Mouse (Mus musculus) myocyte (in vitro differentiated cells): ENCODE data around the gene Syn3. TPM values are rescaled to one million over a fixed set of nuclear protein-coding genes. Genes with fewer than 3 reads are reported as not detected.
"Not testable (repeated sequence)": the region's sequence is repeated elsewhere in the genome, so short reads cannot be mapped to it uniquely, and the experiment has no call there.

Experiments
- H3K27me3 ChIP-seq: one replicate; pipeline ENCODE4 v1.6.1; 2011; ENCODE audit not compliant: control insufficient read depth, insufficient read depth, insufficient read length
- H3K36me3 ChIP-seq: one replicate; pipeline ENCODE4 v1.6.1; 2011; ENCODE audit not compliant: control insufficient read depth, insufficient read depth
- H3K4me2 ChIP-seq: one replicate; pipeline ENCODE4 v1.6.1; 2011; ENCODE audit warnings: low read depth, control low read depth
- H3K4me3 ChIP-seq: one replicate; pipeline ENCODE4 v1.5.1; 2011; ENCODE audit warnings: mild to moderate bottlenecking, control low read depth, moderate library complexity
- H3K79me2 ChIP-seq: one replicate; pipeline ENCODE4 v1.6.1; 2011; ENCODE audit not compliant: control insufficient read depth, insufficient read depth
- H3ac ChIP-seq: one replicate; pipeline ENCODE4 v1.6.1; 2011; ENCODE audit not compliant: control insufficient read depth, insufficient read length
- CEBPB ChIP-seq: IDR thresholded peaks from 2 replicates; pipeline ENCODE4 v1.6.1; 2011; ENCODE audit warnings: mild to moderate bottlenecking, moderate library complexity; ENCODE audit not compliant: poor library complexity, insufficient read depth, severe bottlenecking
- E2F4 ChIP-seq: IDR thresholded peaks from one replicate; pipeline ENCODE4 v1.6.1; 2011; ENCODE audit warnings: mild to moderate bottlenecking, control low read depth, moderate library complexity; ENCODE audit not compliant: insufficient read depth
- MAX ChIP-seq: IDR thresholded peaks from one replicate; pipeline ENCODE4 v1.6.1; 2011; ENCODE audit warnings: low read depth, mild to moderate bottlenecking, control low read depth
- MYOD1 ChIP-seq, 3 experiments: IDR thresholded peaks; one replicate each; pipeline ENCODE4 v1.6.1; 2011; ENCODE audit warnings: control low read depth in 2 of 3, low read depth in 2 of 3, mild to moderate bottlenecking in 2 of 3, moderate library complexity in 1 of 3; ENCODE audit not compliant: insufficient read length in 2 of 3, control insufficient read depth in 1 of 3
- MYOG ChIP-seq, 3 experiments: IDR thresholded peaks; one replicate each; pipeline ENCODE4 v1.6.1; 2011; ENCODE audit warnings: control low read depth in 2 of 3, low read depth in 2 of 3, mild to moderate bottlenecking in 2 of 3; ENCODE audit not compliant: insufficient read length in 2 of 3, control insufficient read depth in 1 of 3, insufficient read depth in 1 of 3
- POLR2A ChIP-seq: IDR thresholded peaks from one replicate; pipeline ENCODE4 v1.6.1; 2011; ENCODE audit warnings: low read depth, mild to moderate bottlenecking, control low read depth, moderate library complexity; ENCODE audit not compliant: insufficient read length
- POLR2AphosphoS2 ChIP-seq: IDR thresholded peaks from one replicate; pipeline ENCODE4 v1.6.1; 2011; ENCODE audit warnings: low read depth, control low read depth; ENCODE audit not compliant: insufficient read length
- REST ChIP-seq: IDR thresholded peaks from one replicate; pipeline ENCODE4 v1.6.1; 2011; ENCODE audit warnings: mild to moderate bottlenecking, control low read depth, moderate library complexity; ENCODE audit not compliant: insufficient read depth, insufficient read length
- SRF ChIP-seq: IDR thresholded peaks from one replicate; pipeline ENCODE4 v1.6.1; 2011; ENCODE audit warnings: low read depth; ENCODE audit not compliant: control insufficient read depth, insufficient read length
- TCF12 ChIP-seq: IDR thresholded peaks from one replicate; pipeline ENCODE4 v1.6.1; 2011; ENCODE audit warnings: mild to moderate bottlenecking, control low read depth; ENCODE audit not compliant: poor library complexity, insufficient read depth, severe bottlenecking
- TCF3 ChIP-seq: IDR thresholded peaks from one replicate; pipeline ENCODE4 v1.6.1; 2011; ENCODE audit warnings: low read depth, control low read depth; ENCODE audit not compliant: insufficient read length
- USF1 ChIP-seq: IDR thresholded peaks from one replicate; pipeline ENCODE4 v1.6.1; 2011; ENCODE audit warnings: low read depth, mild to moderate bottlenecking, control low read depth, moderate library complexity
- polyA plus RNA-seq: library from polyadenylated mRNA; unstranded; fragments of >200 nt; fragmentation: generic; extraction: Trizol; gene quantifications from one replicate; pipeline ENCODE4 v1.2.1, GENCODE M21; 2012; ENCODE audit warnings: missing spikeins

The Syn3 gene
- polyA plus RNA-seq, 1 experiment, result 0.08 TPM

DNA sequence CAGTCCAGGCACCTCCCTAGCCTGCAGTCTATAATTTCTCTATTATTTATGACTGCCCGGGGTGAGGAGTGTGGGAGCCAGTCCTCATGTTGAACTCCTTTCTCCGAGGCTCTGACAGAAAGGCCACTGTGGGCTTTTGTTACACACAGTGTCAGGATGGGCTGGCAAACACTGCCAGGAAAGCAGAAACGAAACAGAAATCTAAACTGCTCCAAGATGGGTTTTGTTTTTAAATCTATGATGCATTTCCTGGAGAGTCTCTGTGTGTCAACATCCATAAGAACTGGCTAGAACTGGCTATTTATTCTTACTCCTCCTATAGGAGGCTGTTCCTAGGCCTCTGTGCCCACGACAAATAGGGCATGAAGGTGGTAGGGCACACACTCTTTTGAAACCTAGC is 374.6 kb downstream of the Syn3 start:
- H3K27me3 ChIP-seq, result no peaks in the 10 kb centered on the region
- no peaks in the 10 kb centered on the region for H3K79me2 ChIP-seq
- H3ac ChIP-seq, result no peak overlapping the region
- H3K36me3 ChIP-seq, result no peaks in the 10 kb centered on the region
- TF ChIP-seq SRF (no peak), MYOG (IDR thresholded peaks at IDR 0.05; ENCODE audit: control insufficient read depth in 1 of 3, insufficient read depth in 1 of 3, insufficient read length in 2 of 3, low read depth in 2 of 3) (no peak), MAX (no peak), MYOD1 (IDR thresholded peaks at IDR 0.05; ENCODE audit: control insufficient read depth in 1 of 3, insufficient read length in 2 of 3, low read depth in 2 of 3) (no peak), TCF3 (no peak), REST (no peak), USF1 (no peak), POLR2A (no peak)
- no peak overlapping the region for H3K4me2 ChIP-seq
- H3K4me3 ChIP-seq, result no peak overlapping the region

DNA sequence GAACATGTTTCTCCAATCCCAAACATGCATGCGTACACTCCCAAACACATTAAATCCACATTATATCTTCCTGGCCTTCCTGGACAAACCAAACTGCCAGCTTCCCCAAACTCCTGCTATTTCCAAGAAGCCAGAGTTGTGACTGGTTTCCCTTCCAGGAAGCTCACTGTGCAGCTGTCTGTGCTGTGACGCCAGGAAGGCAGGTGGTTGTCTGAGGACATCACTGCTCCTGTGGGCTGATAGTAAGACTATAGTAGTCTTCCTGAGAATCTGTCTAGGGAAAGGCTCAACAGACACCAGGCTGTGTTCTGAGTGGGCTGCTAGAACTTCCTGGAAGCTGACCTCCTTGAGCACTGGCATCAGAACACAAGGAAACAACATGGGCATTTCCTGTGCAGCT is 375.5 kb downstream of the Syn3 start:
- TF ChIP-seq MAX (no peak), MYOG (IDR thresholded peaks at IDR 0.05; ENCODE audit: control insufficient read depth in 1 of 3, insufficient read depth in 1 of 3, insufficient read length in 2 of 3, low read depth in 2 of 3) (peak; percentile 72 to 94 (median 74)), POLR2AphosphoS2 (no peak), E2F4 (no peak), SRF (no peak), MYOD1 (IDR thresholded peaks at IDR 0.05; ENCODE audit: control insufficient read depth in 1 of 3, insufficient read length in 2 of 3, low read depth in 2 of 3) (peak; percentile 84 to 99 (median 97)), POLR2A (no peak), TCF12 (peak; percentile 68), CEBPB (no peak), TCF3 (peak; percentile 88), USF1 (no peak), REST (no peak)
- H3ac ChIP-seq, result no peak overlapping the region
- no peaks in the 10 kb centered on the region for H3K79me2 ChIP-seq
- H3K36me3 ChIP-seq, result no peaks in the 10 kb centered on the region
- H3K4me3 ChIP-seq, result no peak overlapping the region
- H3K4me2 ChIP-seq, result peak overlapping the region; percentile 24
- H3K27me3 ChIP-seq, result no peaks in the 10 kb centered on the region

GRCm38 (mm10) chr10:86122456-86122855 is 376.2 kb downstream of the Syn3 start:
- not testable (repeated sequence) for H3K36me3 ChIP-seq, H3K79me2 ChIP-seq, H3K4me3 ChIP-seq, H3K4me2 ChIP-seq, H3K27me3 ChIP-seq, H3ac ChIP-seq

DNA sequence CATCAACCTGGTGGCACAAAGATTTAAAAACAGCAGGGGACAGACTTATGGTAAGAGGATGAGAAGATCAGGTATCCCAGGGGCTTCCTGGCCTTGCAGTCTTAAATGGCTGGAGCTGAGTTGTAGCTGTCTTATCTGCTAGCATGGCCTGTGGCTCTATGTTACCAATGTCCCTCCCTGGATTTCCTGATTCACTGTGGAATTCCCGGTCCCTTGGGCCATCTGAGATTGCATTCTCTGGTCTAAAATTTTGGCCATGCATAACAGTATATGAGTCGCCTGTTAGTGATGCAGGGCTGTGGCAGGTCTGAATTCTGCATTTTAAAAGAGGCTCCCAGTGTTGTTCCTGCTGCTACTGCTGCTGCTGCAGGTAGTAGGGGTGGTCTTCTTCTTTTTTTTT is 382.4 kb downstream of the Syn3 start:
- no peak for TF ChIP-seq TCF3
- TF ChIP-seq MAX, result no peak
- TF ChIP-seq E2F4, result no peak
- no peak for TF ChIP-seq SRF
- no peak for TF ChIP-seq REST
- no peak for TF ChIP-seq POLR2A
- TF ChIP-seq MYOG (IDR thresholded peaks at IDR 0.05; ENCODE audit: control insufficient read depth in 1 of 3, insufficient read depth in 1 of 3, insufficient read length in 2 of 3, low read depth in 2 of 3), result no peak
- TF ChIP-seq TCF12, result no peak
- TF ChIP-seq USF1, result no peak
- TF ChIP-seq POLR2AphosphoS2, result no peak
- TF ChIP-seq MYOD1 (IDR thresholded peaks at IDR 0.05; ENCODE audit: control insufficient read depth in 1 of 3, insufficient read length in 2 of 3, low read depth in 2 of 3), result no peak
- no peak for TF ChIP-seq CEBPB
- H3K79me2 ChIP-seq, result no peaks in the 10 kb centered on the region
- no peaks in the 10 kb centered on the region for H3K27me3 ChIP-seq
- H3ac ChIP-seq, result no peak overlapping the region
- no peak overlapping the region for H3K4me3 ChIP-seq
- no peaks in the 10 kb centered on the region for H3K36me3 ChIP-seq
- H3K4me2 ChIP-seq, result no peak overlapping the region

GRCm38 (mm10) chr10:86114431-86114848 is 384.3 kb downstream of the Syn3 start:
- Histone ChIP-seq H3K36me3 (no peaks in the 10 kb centered on the region), H3K4me3 (no peak overlapping the region), H3K79me2 (no peaks in the 10 kb centered on the region), H3K27me3 (no peaks in the 10 kb centered on the region), H3ac (no peak overlapping the region), H3K4me2 (no peak overlapping the region)
- TF ChIP-seq POLR2A, result no peak
- TF ChIP-seq REST, result no peak
- TF ChIP-seq MYOG (IDR thresholded peaks at IDR 0.05; ENCODE audit: control insufficient read depth in 1 of 3, insufficient read depth in 1 of 3, insufficient read length in 2 of 3, low read depth in 2 of 3), result no peak
- no peak for TF ChIP-seq MAX
- TF ChIP-seq SRF, result no peak
- no peak for TF ChIP-seq USF1
- no peak for TF ChIP-seq E2F4
- no peak for TF ChIP-seq TCF12
- no peak for TF ChIP-seq POLR2AphosphoS2
- no peak for TF ChIP-seq CEBPB
- TF ChIP-seq TCF3, result no peak
- TF ChIP-seq MYOD1 (IDR thresholded peaks at IDR 0.05; ENCODE audit: control insufficient read depth in 1 of 3, insufficient read length in 2 of 3, low read depth in 2 of 3), result no peak
